Mouse (Mus musculus) stomach, postnatal 0 days (tissue): ENCODE results near the gene Kmt5a. TPM values are rescaled to one million over a fixed set of nuclear protein-coding genes. Genes with fewer than 3 reads are reported as not detected.
"Not testable (repeated sequence)": the region's sequence is repeated elsewhere in the genome, so short reads cannot be mapped to it uniquely, and the experiment has no call there.

Source experiments
- ATAC-seq: fragments of 200-750 bp; cut with Nextera tagmentation; 2 replicates; pipeline ENCODE4 v1.8.0; 2017; ENCODE audit not compliant: low FRiP score, low TSS enrichment
- DNase-seq: peaks from one replicate; pipeline ENCODE4 v3.0.0-alpha.2; 2016; ENCODE audit warnings: low spot score
- H3K27ac ChIP-seq: fragments of 300-500 bp; sonication (generic); replicated peaks from 2 replicates; pipeline ENCODE4 v1.5.1; 2014; ENCODE audit warnings: mild to moderate bottlenecking, control low read depth
- H3K27me3 ChIP-seq: fragments of 300-500 bp; sonication (generic); 2 replicates; pipeline ENCODE4 v1.6.1; 2014; ENCODE audit warnings: low read length; ENCODE audit not compliant: control insufficient read depth, insufficient read depth
- H3K36me3 ChIP-seq: fragments of 300-500 bp; sonication (generic); 2 replicates; pipeline ENCODE4 v1.6.1; 2014; ENCODE audit warnings: low read length, mixed read lengths; ENCODE audit not compliant: control insufficient read depth, insufficient read depth
- H3K4me1 ChIP-seq: fragments of 300-500 bp; sonication (generic); replicated peaks from 2 replicates; pipeline ENCODE4 v1.6.1; 2014; ENCODE audit warnings: antibody characterized with exemption; ENCODE audit not compliant: control insufficient read depth, insufficient read depth
- H3K4me2 ChIP-seq: fragments of 300-500 bp; sonication (generic); replicated peaks from 2 replicates; pipeline ENCODE4 v1.6.1; 2014; ENCODE audit warnings: low read depth, mild to moderate bottlenecking, control low read depth, moderate library complexity
- H3K4me3 ChIP-seq: fragments of 300-500 bp; sonication (generic); 2 replicates; pipeline ENCODE4 v1.5.1; 2014; ENCODE audit warnings: low read depth, low read length, control low read depth
- H3K9ac ChIP-seq: fragments of 300-500 bp; sonication (generic); 2 replicates; pipeline ENCODE4 v1.6.1; 2014; ENCODE audit warnings: mild to moderate bottlenecking, low read length, control low read depth, mixed read lengths
- H3K9me3 ChIP-seq: fragments of 300-500 bp; sonication (generic); 2 replicates; pipeline ENCODE4 v1.6.1; 2016; ENCODE audit warnings: low read length; ENCODE audit not compliant: control insufficient read depth
- CTCF ChIP-seq: IDR thresholded peaks from 2 replicates; pipeline ENCODE4 v1.5.1; 2016; ENCODE audit warnings: antibody characterized with exemption, low read depth, mild to moderate bottlenecking, moderate library complexity
- EP300 ChIP-seq: optimal IDR thresholded peaks from 2 replicates; pipeline ENCODE3; 2016; ENCODE audit warnings: antibody characterized with exemption
- WGBS: fragments of 180-500 bp; shearing (Covaris S2); extraction: QIAGEN DNeasy Blood & Tissue Kit; methylation state at CpG from one replicate; pipeline ENCODE4 v1.1.7; 2014; 5-methylcytosine and 5-hydroxymethylcytosine counted together
- polyA plus RNA-seq: library from polyadenylated mRNA; unstranded; fragments of >200 nt; fragmentation: Nextera tagmentation; extraction: Ambion mirVana; gene quantifications from 2 replicates; pipeline ENCODE4 v1.2.1, GENCODE M21; 2015

Kmt5a gene
- polyA plus RNA-seq, 1 experiment from 2014 or later: 64.1 TPM

GRCm38 (mm10) chr5:124500037-124500436 lies 60.3 kb downstream of the Kmt5a start:
- not testable (repeated sequence) for ATAC-seq, H3K27me3 ChIP-seq, H3K9me3 ChIP-seq, H3K27ac ChIP-seq, H3K9ac ChIP-seq, H3K4me3 ChIP-seq, H3K4me2 ChIP-seq, H3K36me3 ChIP-seq, H3K4me1 ChIP-seq, DNase-seq
- TF ChIP-seq CTCF: peak; percentile 14; the same call in 1 of the 2 replicates
- WGBS: 75% methylated on average over 2 of the region's 4 CpGs

GRCm38 (mm10) chr5:124500573-124500972 lies 60.8 kb downstream of the Kmt5a start:
- no peak overlapping the region for H3K4me2 ChIP-seq
- DNase-seq (no peak), ATAC-seq (no peak)
- no peaks in the 10 kb centered on the region for H3K27me3 ChIP-seq
- H3K4me3 ChIP-seq: no peak overlapping the region
- no peak for TF ChIP-seq CTCF
- TF ChIP-seq EP300: no peak
- H3K27ac ChIP-seq: no peak overlapping the region
- no peaks in the 10 kb centered on the region for H3K9me3 ChIP-seq
- no peak overlapping the region for H3K9ac ChIP-seq
- no peaks in the 10 kb centered on the region for H3K4me1 ChIP-seq
- peaks cover 5% of the 10 kb centered on the region; the same call in 1 of the 2 replicates for H3K36me3 ChIP-seq
- WGBS: 88% methylated on average over 3 of the region's 3 CpGs

DNA sequence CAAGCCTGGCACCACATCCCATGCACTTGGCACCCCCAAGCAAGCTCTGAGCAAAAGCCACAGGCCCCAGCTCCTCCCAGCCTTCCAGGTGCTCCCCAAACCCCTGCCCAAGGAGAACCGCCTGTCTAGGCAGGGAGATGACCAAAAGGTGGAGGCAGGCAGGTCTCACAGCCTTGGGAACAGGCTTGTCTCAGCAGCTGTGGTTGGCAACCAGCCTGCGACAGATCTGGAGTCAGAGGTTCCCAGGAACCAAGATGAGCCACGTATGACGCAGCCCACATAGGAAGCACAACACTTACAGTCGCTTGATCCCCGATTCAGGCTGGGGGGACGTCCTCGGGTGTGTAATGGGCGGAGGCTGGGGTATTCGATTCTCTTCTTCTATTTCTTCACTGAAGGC lies 61.8 kb downstream of the Kmt5a start:
- ATAC-seq (no peak), DNase-seq (no peak)
- peaks cover 5% of the 10 kb centered on the region; the same call in 1 of the 2 replicates for H3K36me3 ChIP-seq
- 89% methylated on average over 10 of the region's 10 CpGs for WGBS
- H3K4me3 ChIP-seq: no peak overlapping the region
- no peak overlapping the region for H3K9ac ChIP-seq
- H3K27me3 ChIP-seq: no peaks in the 10 kb centered on the region
- H3K4me2 ChIP-seq: no peak overlapping the region
- no peak overlapping the region for H3K27ac ChIP-seq
- no peaks in the 10 kb centered on the region for H3K9me3 ChIP-seq
- TF ChIP-seq EP300: no peak
- no peak for TF ChIP-seq CTCF
- H3K4me1 ChIP-seq: no peaks in the 10 kb centered on the region

DNA sequence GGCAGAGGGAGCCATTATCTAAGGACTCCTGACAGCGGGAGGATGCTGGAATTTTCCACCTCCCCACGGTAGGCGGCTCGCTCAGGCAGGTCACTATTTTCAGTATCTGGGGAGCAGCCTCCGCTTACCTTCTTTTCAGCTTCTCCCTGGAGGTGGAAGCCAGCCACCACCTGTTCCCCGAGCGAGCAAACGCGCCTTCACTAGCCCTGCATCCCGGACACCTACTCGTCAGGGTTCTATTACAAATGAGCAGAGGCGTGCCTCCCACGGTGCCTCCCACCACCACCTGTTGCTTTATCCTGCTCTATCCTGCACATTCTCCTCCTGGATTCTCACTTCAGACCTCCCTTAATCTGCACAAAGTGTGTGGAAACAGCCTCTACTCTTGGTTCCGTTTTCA lies 64.0 kb downstream of the Kmt5a start:
- TF ChIP-seq EP300 (no peak), CTCF (no peak)
- WGBS: 59% methylated on average over 14 of the region's 14 CpGs

GRCm38 (mm10) chr5:124505235-124505634 lies 65.5 kb downstream of the Kmt5a start:
- Histone ChIP-seq H3K27me3 (no peaks in the 10 kb centered on the region), H3K9me3 (no peaks in the 10 kb centered on the region), H3K27ac (no peak overlapping the region), H3K4me2 (no peak overlapping the region), H3K4me1 (no peaks in the 10 kb centered on the region), H3K4me3 (no peak overlapping the region), H3K36me3 (no peaks in the 10 kb centered on the region; the same call in 1 of the 2 replicates), H3K9ac (no peak overlapping the region)
- no peak for TF ChIP-seq CTCF
- TF ChIP-seq EP300: no peak
- ATAC-seq (no peak), DNase-seq (no peak)
- 54% methylated on average over 4 of the region's 4 CpGs for WGBS

More for the DNA sequence above, 64.0 kb downstream of the Kmt5a start:
- H3K36me3 ChIP-seq: no peaks in the 10 kb centered on the region; the same call in 1 of the 2 replicates
- H3K9me3 ChIP-seq: no peaks in the 10 kb centered on the region
- ATAC-seq (no peak), DNase-seq (no peak)
- no peak overlapping the region for H3K4me2 ChIP-seq
- no peak overlapping the region for H3K9ac ChIP-seq
- no peak overlapping the region for H3K4me3 ChIP-seq
- no peaks in the 10 kb centered on the region for H3K27me3 ChIP-seq
- H3K4me1 ChIP-seq: no peaks in the 10 kb centered on the region
- H3K27ac ChIP-seq: no peak overlapping the region

GRCm38 (mm10) chr5:124506731-124507359 lies 67.1 kb downstream of the Kmt5a start:
- ATAC-seq (peak; percentile 7; the same call in 1 of the 2 replicates), DNase-seq (peak; percentile 45)
- Histone ChIP-seq H3K27ac (0 out of 2 replicates have a peak overlapping the region, but pooled peaks have one; percentile 30), H3K27me3 (no peaks in the 10 kb centered on the region), H3K4me1 (no peaks in the 10 kb centered on the region), H3K4me3 (no peak overlapping the region), H3K4me2 (no peak overlapping the region), H3K9ac (peak overlapping the region; percentile 31; the same call in 1 of the 2 replicates), H3K9me3 (no peaks in the 10 kb centered on the region), H3K36me3 (peaks cover 2% of the 10 kb centered on the region; the same call in 1 of the 2 replicates)
- WGBS: 19% methylated on average over 10 of the region's 10 CpGs
- TF ChIP-seq EP300 (no peak), CTCF (peak; percentile 21; the same call in 1 of the 2 replicates)
